Mouse (Mus musculus) limb, embryonic 14.5 days (tissue): Measurements from ENCODE around the gene Dppa5a. TPM values are rescaled to one million over a fixed set of nuclear protein-coding genes. Genes with fewer than 3 reads are reported as not detected.
"Not testable (repeated sequence)": the region's sequence is repeated elsewhere in the genome, so short reads cannot be mapped to it uniquely, and the experiment has no call there.

ENCODE experiments used
- ATAC-seq: fragments of 200-750 bp; cut with Nextera tagmentation; 2 replicates; pipeline ENCODE4 v1.8.0; 2017; ENCODE audit warnings: low read depth, moderate number of reproducible peaks, moderate TSS enrichment; ENCODE audit not compliant: low FRiP score
- DNase-seq: peaks from one replicate; pipeline ENCODE4 v3.0.0-alpha.2; 2015; ENCODE audit warnings: low spot score
- H3K27ac ChIP-seq: fragments of 300-500 bp; sonication (generic); replicated peaks from 2 replicates; pipeline ENCODE4 v1.5.1; 2014; ENCODE audit warnings: low read depth, mild to moderate bottlenecking, low read length, moderate library complexity, mixed read lengths
- H3K27me3 ChIP-seq: fragments of 300-500 bp; sonication (generic); 2 replicates; pipeline ENCODE4 v1.6.1; 2014; ENCODE audit warnings: low read length, mixed read lengths; ENCODE audit not compliant: control insufficient read depth, insufficient read depth
- H3K36me3 ChIP-seq: fragments of 300-500 bp; sonication (generic); 2 replicates; pipeline ENCODE4 v1.6.1; 2014; ENCODE audit warnings: mild to moderate bottlenecking, low read length, moderate library complexity, mixed read lengths; ENCODE audit not compliant: control insufficient read depth, insufficient read depth
- H3K4me1 ChIP-seq: fragments of 300-500 bp; sonication (generic); 2 replicates; pipeline ENCODE4 v1.6.1; 2014; ENCODE audit warnings: antibody characterized with exemption, low read length, mixed read lengths; ENCODE audit not compliant: control insufficient read depth, insufficient read depth
- H3K4me2 ChIP-seq: fragments of 300-500 bp; sonication (generic); replicated peaks from 2 replicates; pipeline ENCODE4 v1.6.1; 2014; ENCODE audit warnings: low read depth, mild to moderate bottlenecking, low read length, moderate library complexity; ENCODE audit not compliant: severe bottlenecking
- H3K4me3 ChIP-seq: fragments of 300-500 bp; sonication (generic); replicated peaks from 2 replicates; pipeline ENCODE4 v1.5.1; 2014; ENCODE audit warnings: low read length
- H3K9ac ChIP-seq: fragments of 300-500 bp; sonication (generic); 2 replicates; pipeline ENCODE4 v1.6.1; 2014; ENCODE audit warnings: mild to moderate bottlenecking, low read depth, low read length, moderate library complexity; ENCODE audit not compliant: severe bottlenecking
- H3K9me3 ChIP-seq: fragments of 300-500 bp; sonication (generic); 2 replicates; pipeline ENCODE4 v1.6.1; 2016; ENCODE audit warnings: low read length; ENCODE audit not compliant: control insufficient read depth
- POLR2A ChIP-seq: fragments of 200-500 bp; IDR thresholded peaks from 2 replicates; pipeline ENCODE4 v1.8.0; 2012; ENCODE audit warnings: inconsistent platforms, mild to moderate bottlenecking, moderate library complexity, borderline replicate concordance; ENCODE audit not compliant: insufficient read depth, insufficient read length; ENCODE audit errors: extremely low read depth
- WGBS: fragments of 180-500 bp; shearing (Covaris S2); extraction: QIAGEN DNeasy Blood & Tissue Kit; methylation state at CpG from one replicate; pipeline ENCODE4 v1.1.7; 2014; 5-methylcytosine and 5-hydroxymethylcytosine counted together
- polyA plus RNA-seq, 2 experiments: library from polyadenylated mRNA; depleted of rRNA in 1 of 2; stranded (reverse) in 1 of 2; unstranded in 1 of 2; fragments of >200 nt; fragmentation: Nextera tagmentation in 1 of 2; extraction: Ambion mirVana in 1 of 2; gene quantifications; 2 replicates each; pipeline versions ENCODE4 v1.2.1 to v1.2.3; 2012 to 2014

Gene Dppa5a
- 0.67 and 0.92 TPM in 2 replicates for polyA plus RNA-seq (2012; rRNA removed)
- polyA plus RNA-seq (2014; fragmentation: Nextera tagmentation; extraction: Ambion mirVana), result 0.70 and 0.76 TPM in 2 replicates

GRCm38 (mm10) chr9:78367959-78368358 lies at the start of gene Dppa5a:
Gene Dppa5a, minus strand, starts transcription at chr9:78368177.
- H3K9me3 ChIP-seq, H3K4me3 ChIP-seq, ATAC-seq, DNase-seq, H3K27me3 ChIP-seq, H3K4me1 ChIP-seq, H3K36me3 ChIP-seq, H3K4me2 ChIP-seq, H3K9ac ChIP-seq, H3K27ac ChIP-seq: not testable (repeated sequence)
- 90% methylated on average over 16 of the region's 16 CpGs for WGBS

- H3K9me3 ChIP-seq, result no peaks in the 10 kb centered on the region
- H3K9ac ChIP-seq, result no peak overlapping the region
- TF ChIP-seq POLR2A, result no peak
- peaks cover 14% of the 10 kb centered on the region for H3K27me3 ChIP-seq
- no peaks in the 10 kb centered on the region for H3K36me3 ChIP-seq
- DNase-seq (no peak), ATAC-seq (no peak)
- H3K4me3 ChIP-seq, result no peak overlapping the region
- no peak overlapping the region for H3K27ac ChIP-seq
- no peak overlapping the region for H3K4me2 ChIP-seq
- WGBS, result 91% methylated on average over 7 of the region's 7 CpGs
- H3K4me1 ChIP-seq, result no peaks in the 10 kb centered on the region
Observed at GRCm38 (mm10) chr9:78401596-78401995, 33.6 kb upstream of the Dppa5a start.

GRCm38 (mm10) chr9:78400570-78400969 lies 32.6 kb upstream of the Dppa5a start:
- no peak for TF ChIP-seq POLR2A
- Histone ChIP-seq H3K4me3 (no peak overlapping the region), H3K36me3 (no peaks in the 10 kb centered on the region), H3K4me1 (no peaks in the 10 kb centered on the region), H3K27me3 (peaks cover 24% of the 10 kb centered on the region), H3K4me2 (no peak overlapping the region), H3K9me3 (no peaks in the 10 kb centered on the region), H3K27ac (no peak overlapping the region), H3K9ac (no peak overlapping the region)
- WGBS, result 80% methylated on average over 5 of the region's 5 CpGs
- DNase-seq, result no peak
- no peak for ATAC-seq

- Histone ChIP-seq H3K27me3 (peaks cover 50% of the 10 kb centered on the region), H3K9ac (no peak overlapping the region), H3K36me3 (no peaks in the 10 kb centered on the region), H3K4me2 (peak overlapping the region; percentile 57), H3K27ac (no peak overlapping the region), H3K4me3 (peak overlapping the region; percentile 41; the same call in 1 of the 2 replicates), H3K4me1 (no peaks in the 10 kb centered on the region), H3K9me3 (no peaks in the 10 kb centered on the region)
- ATAC-seq (no peak), DNase-seq (no peak)
- 54% methylated on average over 9 of the region's 9 CpGs for WGBS
- TF ChIP-seq POLR2A, result no peak
Observed at GRCm38 (mm10) chr9:78396517-78396916, 28.5 kb upstream of the Dppa5a start.

GRCm38 (mm10) chr9:78395630-78396351 lies 27.8 kb upstream of the Dppa5a start, which contains the start of gene Ddx43:
Gene Ddx43, plus strand, starts transcription at chr9:78395777.
- H3K9ac ChIP-seq, result peak within 1 kb of the TSS; percentile 43
- H3K36me3 ChIP-seq, result no peaks in the 10 kb centered on the region
- ATAC-seq (peak; percentile 86), DNase-seq (peak; percentile 61)
- H3K27me3 ChIP-seq, result peaks cover 50% of the 10 kb centered on the region
- no peaks in the 10 kb centered on the region for H3K4me1 ChIP-seq
- WGBS, result 3% methylated on average over 87 of the region's 93 CpGs
- no peaks in the 10 kb centered on the region for H3K9me3 ChIP-seq
- no peak for TF ChIP-seq POLR2A
- peak within 1 kb of the TSS; percentile 57 for H3K4me2 ChIP-seq
- H3K27ac ChIP-seq, result no peak within 1 kb of the TSS
- H3K4me3 ChIP-seq, result peak within 1 kb of the TSS; percentile 41
